Mouse (Mus musculus): Measurements from ENCODE around the gene Kndc1. TPM values are rescaled to one million over a fixed set of nuclear protein-coding genes. Genes with fewer than 3 reads are reported as not detected.

The Kndc1 gene
- total RNA-seq, 2 experiments from 2014 or later = not detected

DNA sequence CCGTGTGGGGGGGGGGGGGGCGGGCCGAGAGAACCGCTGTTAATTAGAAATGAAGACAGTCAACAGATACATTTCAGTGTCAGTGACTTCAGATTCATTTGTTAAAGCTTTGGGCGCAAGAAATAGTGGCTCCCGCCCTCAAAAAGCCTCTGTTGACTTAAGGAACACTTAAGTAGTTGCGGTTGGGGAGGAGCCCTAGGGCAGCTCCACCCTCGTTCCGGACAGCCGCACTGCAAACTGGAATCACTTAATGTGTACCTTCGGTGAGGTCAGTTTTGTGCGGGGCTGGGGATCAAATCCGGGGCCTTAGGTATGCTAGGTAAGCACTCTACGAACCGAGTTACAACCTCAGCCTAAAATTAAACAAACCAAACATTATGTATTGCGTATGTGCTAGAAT lies 56.6 kb downstream of the Kndc1 start:
- no peak for DNase-seq

- DNase-seq = no peak
These were observed 57.6 kb downstream of the Kndc1 start for GRCm38 (mm10) chr7:139951991-139952633.

DNA sequence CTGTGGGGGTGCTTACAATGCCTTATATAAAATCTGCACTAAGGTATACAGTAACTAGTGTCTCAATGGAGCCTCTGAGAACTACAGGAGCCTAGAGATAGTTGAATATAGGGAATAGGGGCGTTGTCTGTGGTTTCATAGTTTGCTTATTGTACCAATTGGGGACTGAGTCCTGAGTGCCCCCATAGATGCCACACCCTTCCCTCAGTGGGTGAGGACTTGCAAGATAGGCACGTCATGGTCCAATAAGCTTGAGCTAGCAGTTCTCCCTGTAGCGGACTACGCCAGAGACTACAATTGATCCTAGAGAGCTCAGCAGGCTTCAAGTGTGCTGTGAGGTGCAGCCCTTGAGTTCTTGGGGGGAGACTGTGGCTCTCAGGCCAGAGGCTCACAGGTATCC lies 61.0 kb downstream of the Kndc1 start:
- no peak for DNase-seq

GRCm38 (mm10) chr7:139956658-139957057 lies 62.2 kb downstream of the Kndc1 start:
- no peak for DNase-seq

DNA sequence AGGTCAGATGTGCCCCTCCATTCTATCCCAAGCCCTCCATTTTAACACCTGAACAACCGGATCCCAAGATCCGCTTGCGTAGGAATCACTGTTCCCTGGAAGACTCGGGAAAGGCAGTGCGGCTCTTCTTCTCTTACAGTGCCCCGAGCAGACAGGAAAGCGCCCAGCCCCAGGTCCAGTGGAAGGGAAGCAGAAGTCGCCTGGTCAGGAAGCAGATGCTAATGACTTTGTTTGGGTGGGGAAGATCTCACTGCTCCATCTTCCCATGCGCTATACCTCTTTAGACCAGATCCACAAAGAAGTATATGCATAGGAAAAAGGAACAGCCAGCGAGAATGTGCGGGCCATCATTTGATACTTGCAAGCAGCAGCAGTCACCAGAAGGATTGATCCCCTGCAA lies 62.9 kb downstream of the Kndc1 start:
- DNase-seq = no peak

GRCm38 (mm10) chr7:139957958-139958357 lies 63.5 kb downstream of the Kndc1 start:
- no peak for DNase-seq

DNA sequence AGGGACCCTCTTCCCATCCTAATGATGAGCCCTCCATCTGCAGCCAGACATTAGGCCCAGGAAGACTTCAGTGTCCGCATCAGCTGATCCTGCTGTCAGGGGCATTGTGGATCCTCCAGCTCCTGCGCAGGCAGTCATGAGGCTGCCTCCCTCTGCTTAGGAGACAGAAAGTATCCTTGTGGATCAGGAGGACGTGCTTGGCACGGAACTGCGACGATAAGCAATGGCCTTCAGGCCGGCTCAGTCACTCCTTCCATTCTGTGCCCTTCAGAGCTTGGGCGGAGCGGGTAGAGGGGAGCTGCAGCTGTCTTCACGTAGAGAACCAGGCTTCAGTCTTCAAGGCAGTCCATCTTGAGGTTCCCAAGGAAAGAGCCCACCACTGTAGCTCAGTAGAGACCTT lies 66.6 kb downstream of the Kndc1 start:
- no peak for DNase-seq

DNA sequence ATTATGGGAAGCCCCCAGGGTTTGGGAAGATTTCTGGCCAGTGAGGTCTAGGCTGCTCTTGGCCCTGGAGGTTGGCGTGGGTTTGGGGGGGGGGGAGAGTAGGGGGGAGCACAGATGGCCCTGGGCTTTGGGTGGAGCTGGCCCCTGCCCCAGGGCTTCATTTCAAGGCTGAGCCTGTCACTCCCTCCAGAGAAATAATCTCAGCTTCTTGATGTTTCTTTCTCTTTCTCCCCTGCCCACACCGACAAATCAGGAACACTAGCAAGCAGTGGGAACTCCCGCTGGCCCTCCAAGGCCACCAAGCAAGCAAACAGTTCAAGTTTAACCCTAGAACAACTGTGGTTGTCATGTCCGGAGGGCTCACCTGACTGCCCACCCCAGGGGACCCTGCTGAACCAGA lies 69.3 kb downstream of the Kndc1 start:
- no peak for DNase-seq

- no peak for DNase-seq
These were observed 72.7 kb downstream of the Kndc1 start for GRCm38 (mm10) chr7:139967175-139967574.

GRCm38 (mm10) chr7:139968428-139968827 lies 73.9 kb downstream of the Kndc1 start:
- DNase-seq = no peak

- DNase-seq = peak; percentile 47
These were observed 75.0 kb downstream of the Kndc1 start for GRCm38 (mm10) chr7:139969348-139970130.

- no peak for DNase-seq
These were observed 75.9 kb downstream of the Kndc1 start for GRCm38 (mm10) chr7:139970216-139970919.

DNA sequence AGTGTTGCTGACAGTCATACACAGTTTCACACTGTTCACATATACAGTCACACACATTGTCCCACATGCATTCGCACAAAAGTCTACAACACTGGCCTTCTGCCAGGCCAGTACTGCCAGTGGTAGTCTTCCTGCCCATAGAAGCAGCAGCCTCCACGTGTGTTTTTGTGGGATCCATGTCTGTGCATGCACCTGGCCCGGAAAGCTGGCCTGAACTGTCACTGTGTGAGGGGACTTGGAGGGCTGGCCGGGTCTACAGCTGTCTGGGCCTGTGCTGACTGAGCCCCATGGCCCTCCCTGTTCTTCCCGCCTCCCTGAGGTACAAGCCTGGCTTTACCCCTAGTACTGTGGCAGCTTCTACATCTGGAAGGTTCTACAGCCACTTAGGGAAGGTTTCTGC lies 76.5 kb downstream of the Kndc1 start:
- DNase-seq = no peak

- no peak for DNase-seq
These were observed 76.9 kb downstream of the Kndc1 start for GRCm38 (mm10) chr7:139971436-139971835.

- DNase-seq = no peak
These were observed 78.4 kb downstream of the Kndc1 start for GRCm38 (mm10) chr7:139972923-139973331.

DNA sequence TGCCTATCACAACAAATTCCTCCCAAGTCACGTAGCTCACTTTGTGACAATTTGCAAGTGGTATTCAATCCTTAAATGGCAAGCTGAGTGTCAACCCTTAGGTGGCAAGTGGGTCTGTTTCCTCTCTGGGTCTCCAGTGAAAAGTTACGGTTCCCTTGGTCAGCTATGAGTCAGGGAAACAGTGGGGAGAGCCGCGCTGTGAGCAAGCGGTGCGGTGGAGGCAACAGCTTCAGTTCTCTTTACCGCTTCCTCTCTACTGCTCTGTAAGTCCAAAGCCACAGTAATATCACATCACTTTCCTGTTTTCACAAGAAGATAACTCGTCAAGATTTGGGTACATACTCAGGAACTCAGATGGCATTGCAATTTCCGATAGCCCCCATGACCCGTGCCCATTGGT lies 79.8 kb downstream of the Kndc1 start:
- DNase-seq = no peak

- no peak for DNase-seq
These were observed 81.0 kb downstream of the Kndc1 start for GRCm38 (mm10) chr7:139975471-139975870.

GRCm38 (mm10) chr7:139978278-139978892 lies 83.9 kb downstream of the Kndc1 start, which contains the start of gene 6430531B16Rik:
6430531B16Rik (minus strand) TSS chr7:139978755.
- DNase-seq = peak; percentile 77

DNA sequence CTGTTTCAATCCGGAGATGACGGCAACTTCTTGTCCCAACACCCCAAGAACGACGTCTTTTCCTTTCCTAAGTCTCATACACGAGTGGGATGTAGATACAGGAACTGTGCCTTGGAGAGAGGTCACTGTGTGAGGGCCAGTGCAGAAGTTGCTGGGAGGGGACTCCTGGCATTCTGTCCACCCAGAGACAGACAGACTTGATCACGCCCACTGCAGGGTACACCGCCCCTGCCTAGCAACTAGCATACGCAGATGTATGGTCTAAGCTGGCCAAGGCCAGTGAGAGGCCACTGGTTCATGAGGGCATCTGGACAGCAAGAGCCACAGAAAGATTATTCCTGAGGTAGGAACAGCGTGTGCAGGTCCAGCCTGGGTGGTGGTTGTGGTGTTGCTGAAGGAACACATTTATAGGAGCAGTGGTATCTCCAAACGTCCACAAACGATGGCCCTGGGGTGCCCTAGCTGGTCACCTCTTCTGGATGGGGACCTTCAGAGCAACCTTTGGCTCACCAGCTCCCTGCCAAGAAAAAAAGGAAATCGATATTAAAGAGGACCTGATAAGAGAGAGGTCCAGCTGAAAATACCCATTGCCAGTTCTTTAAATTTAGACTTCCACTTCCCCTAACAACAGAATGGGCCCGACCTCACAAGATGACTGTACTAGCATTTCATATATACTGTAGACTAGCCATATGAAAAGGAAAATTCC lies 84.7 kb downstream of the Kndc1 start:
- DNase-seq = no peak

DNA sequence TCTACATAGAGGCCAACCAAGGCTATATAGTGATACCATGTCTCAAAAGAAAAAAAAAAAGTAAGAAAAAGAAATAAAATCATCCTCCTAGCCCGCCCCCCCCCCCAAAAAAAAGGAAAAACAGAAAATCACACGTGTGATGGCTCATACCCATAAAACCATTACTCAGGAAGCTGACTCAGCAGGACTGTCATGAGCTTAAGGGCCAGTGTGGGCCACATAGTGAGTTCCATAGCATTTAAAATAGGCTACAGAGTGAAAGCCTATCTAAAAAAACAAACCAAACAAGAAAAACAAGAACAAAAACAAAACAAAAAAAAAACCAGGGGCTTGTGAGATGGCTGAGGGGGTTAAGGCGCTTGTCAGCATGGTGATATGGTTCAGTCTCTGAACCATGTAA lies 86.3 kb downstream of the Kndc1 start:
- DNase-seq = no peak

- DNase-seq = no peak
These were observed 87.6 kb downstream of the Kndc1 start for GRCm38 (mm10) chr7:139982058-139982457.

DNA sequence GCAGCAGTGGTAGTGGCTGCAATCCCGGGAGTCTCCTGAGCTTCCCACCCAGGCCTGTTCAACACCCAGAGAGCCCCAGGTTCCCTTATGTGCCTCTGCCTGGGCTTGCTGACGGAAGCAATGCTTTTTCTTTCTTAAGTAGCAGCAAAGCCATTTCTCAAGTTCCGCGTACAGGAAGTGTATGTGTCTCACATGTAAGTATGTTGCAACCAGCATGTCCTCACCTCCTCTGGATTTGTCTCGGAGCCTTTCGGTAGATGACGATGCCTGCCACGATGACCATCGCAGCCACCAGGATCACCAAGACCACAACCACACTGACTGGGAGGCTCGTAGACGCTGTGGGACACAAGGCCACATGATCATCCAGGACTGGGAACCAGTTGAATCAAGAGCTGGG lies 90.0 kb downstream of the Kndc1 start:
- DNase-seq = no peak
